Mouse (Mus musculus): ENCODE measurements around the gene Drap1.

Gene Drap1

DNA sequence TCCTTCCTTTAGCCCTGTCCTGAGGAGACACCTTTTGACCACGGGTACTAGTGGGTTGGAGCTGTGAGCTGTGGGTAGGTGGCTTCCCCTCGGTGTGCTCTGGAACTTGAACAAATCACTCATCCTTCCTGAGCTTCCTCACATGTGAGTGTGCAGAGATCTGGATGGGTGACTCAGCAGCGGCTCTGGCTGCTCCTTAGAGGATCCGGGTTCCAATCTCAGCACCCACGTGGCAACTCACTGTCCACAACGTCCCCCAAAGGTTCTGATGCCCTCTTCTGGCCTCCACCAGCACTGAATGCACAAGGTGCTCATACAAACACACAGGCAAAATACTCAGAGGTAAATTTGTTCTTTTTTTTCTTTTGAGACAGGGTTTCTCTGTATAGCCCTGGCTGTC lies 27.0 kb upstream of the Drap1 start:
- intact Hi-C loops (cut with DNase I) = no loop called here

DNA sequence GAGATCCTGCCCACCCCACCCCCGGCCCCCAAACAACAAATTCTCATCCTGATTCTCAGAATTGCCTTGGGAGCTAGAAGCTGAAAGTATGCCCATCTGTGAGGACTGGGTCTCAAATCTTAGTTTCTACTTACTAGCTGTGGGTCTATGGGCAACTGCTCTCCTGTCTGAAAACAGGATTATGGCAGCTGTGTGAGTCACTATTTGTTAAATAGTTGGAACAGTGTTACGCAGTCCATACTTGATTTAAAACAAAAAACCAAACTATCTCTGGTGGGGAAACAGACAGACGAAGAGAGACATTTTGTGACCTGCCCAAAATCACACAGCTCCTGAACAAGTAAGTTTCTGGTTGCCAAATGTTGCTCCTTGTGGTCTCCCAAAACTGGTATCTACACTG lies 24.9 kb upstream of the Drap1 start:
- intact Hi-C loops (cut with DNase I) = no loop called here

DNA sequence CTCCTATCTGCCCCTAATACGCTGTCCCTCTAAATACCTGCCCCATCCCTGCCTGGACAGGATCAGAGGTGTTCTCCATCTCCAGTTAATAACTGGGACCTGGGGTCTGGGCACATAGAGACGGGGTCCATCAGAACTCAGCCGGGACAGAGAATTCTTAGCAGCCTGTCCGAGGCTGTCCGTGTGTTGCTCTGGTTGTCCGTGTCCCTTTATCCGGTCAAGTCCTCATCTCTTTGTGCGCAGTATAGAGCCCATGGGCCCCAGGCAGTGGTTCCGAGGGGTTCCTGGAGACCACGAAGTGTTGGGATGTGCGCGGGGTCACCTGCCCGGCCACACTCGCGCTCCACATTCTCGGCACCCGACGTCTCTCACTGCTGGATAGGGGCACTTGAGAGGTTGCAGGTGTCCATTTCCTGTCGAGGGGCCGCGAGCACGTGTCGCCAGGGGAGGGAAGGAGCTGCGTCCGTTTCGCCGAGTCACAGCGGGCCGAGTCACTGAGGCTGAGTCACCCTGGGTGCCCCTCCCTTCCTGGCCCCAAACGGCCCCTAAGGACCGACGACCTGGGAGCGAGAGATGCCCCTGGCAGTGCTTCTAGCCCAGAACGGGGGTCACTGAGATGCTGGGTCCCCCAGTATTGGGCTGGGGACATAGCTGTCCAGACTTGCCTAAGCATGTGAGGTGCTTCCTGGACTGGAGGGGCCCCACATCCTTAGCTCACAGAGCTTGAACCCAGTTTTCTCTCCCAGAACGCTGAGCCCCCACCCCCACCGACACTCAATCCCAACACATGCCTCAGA lies 23.8 kb upstream of the Drap1 start:
- intact Hi-C loops (cut with DNase I) = no loop called here

DNA sequence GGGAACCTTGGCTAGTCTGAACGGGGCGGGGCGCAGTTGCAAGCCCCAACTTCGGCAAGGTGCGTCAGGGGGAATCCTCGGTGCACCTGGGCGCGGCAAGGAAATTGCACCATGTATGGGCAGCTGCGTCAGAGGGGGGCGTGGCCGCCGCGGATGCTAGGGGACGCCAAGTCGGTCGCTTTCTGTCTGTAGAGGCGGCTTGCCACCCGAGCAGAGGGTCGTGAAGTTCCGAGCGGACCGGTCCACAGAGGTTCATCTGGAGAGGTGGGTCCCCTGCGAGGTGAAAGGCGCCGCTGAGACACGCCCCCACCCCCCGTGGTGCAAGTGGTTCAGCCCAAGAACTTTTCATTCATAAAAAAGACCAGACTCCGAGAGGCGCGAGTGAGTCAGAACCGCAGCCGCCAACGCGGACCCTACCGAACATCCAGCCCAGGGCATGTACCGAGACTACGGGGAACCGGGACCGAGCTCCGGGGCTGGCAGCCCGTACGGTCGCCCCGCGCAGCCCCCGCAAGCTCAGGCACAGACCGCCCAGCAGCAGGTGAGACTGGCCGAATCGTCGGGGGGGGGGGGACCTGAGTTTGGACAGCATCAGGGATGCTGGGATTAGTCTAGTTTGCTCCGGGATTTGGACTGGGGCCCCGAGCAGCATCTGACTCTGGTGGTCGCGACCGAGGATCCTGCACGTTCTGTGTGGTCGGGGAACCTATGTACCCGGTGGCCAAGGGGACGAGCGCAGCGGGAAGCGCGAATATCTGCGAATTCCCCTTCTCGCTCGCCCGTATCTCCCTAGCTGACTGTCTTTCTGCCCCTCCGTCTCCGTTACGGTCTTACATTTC lies 23.0 kb upstream of the Drap1 start, which contains the start of gene Fosl1:
Gene Fosl1 (plus strand): TSS at position 33 of the 839 bp plus-strand sequence.
- intact Hi-C loops (cut with DNase I) = no loop called here

DNA sequence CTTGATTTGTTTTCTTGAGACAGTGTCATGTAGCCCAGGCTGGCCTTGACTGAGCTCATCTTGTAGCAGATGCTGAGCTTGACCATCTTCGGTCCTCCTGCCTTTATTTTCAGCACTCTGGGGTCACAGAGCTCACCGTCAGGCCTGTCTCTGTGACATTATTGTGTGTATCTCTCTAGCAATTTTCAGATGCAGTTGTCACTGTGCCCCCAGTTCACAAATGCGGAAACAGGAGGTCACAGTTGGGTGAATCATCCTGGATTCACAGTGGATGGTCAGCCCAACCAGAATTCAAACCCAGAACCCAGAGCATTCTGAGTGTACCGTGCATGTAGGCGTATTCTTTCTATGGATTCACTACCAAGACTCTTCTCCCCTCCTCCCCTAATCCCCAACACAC lies 21.0 kb upstream of the Drap1 start:
- intact Hi-C loops (cut with DNase I) = no loop called here

DNA sequence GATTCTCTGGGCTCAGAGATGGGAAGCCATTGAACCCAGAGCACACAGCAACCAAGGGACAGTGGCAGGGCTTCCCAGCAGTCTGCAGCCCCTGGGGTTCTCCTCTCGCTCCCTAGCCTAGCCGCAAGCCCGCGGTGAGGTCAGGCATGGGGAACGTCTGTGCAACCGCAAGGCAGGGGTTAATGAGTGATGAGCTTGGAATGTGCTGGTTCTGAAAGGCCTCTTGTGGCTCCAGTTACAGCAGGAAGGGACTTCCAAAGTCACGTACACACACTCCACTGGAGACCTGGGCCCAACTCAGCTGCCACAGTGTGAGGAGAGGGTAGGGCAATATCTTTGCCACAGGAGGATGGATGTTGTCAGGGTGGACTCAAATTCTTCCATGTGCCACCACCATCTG lies 20.2 kb upstream of the Drap1 start:
- intact Hi-C loops (cut with DNase I) = no loop called here

DNA sequence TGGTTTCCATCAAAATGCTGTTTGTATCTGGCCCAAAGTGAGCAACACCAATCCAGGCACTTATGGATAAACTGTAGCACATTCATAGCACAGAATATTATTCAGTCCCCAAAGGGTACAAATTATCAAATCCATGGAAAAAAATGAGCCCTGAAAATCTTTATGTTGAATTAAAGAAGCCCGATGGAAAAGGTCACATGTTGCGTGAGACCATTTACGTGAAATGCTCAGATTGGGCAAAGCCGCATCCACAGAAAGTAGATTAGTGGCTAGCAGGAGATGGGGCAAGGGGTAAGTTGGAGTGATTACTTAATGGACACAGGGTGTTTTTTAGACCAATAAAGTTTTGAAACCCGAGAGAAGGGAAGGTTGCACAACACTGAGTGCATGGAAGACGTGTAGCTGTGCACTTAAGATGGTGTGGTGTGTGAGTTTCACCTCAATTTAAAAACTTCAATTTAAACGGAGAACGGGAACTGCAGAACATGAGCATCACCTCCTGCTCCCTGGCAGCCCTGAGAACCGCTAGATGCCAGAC lies 19.7 kb upstream of the Drap1 start:
- intact Hi-C loops (cut with DNase I) = no loop called here

DNA sequence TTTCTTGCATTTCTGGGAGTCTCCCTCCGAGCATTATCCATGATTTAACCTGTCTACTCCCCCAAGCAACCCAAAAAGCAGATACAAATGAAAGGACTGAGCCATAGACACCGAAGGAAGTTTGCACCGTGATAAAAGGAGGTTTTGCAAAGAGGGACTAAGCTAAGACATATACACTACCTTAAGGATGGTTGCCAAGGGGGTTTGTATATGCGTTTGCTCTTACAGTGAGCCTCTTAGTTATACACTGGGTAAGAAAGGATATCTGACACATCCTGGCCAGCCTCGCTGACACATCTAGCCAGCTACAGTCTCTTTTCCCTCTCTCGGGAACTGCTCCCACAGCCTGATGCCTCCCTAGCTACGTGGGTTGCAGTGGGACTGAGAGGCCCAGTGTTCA lies 9.2 kb upstream of the Drap1 start:
- intact Hi-C loops (cut with DNase I) = loop anchor here (5.0 kb wide), 1 partner anchor 53 kb away; the partner anchor contains the start of gene Mus81

DNA sequence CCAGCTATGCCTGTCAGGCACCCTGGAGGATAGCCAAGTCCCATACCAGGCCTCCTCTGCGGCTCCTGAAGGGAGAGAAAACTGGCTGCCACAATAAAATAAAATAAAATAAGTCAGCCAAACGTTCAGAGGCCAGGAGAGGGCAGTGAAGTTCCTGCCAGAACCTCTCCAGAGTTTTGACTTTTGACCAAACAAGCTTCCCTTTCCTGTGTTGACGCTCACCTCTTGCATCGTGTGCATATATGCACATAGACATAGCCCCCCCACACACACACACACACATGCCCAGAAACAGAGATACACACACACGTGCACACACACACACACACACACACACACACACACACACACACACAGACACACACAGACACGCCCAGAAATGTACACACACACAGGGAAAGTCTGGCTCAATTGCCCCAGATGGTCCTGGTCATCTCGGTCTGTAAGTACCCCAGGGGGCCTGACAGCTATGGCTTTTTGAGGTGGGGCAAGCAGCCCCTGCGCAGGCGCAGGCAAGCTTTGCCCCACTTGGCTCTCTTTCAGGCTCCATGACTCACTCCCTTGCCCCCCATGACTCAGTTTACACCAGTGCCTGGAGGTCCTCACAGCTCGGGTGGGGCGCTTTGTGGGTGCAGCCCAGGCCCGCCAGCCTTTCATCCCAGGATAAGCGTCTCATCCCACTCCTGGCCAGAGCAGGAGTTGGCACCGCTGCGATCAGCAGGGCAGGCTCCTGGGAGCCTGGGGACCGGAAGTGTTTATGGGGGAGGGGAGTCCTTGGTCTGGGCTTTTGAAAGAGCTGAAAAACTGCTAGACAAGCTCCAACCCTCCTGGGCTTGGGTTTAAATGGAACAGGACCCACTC lies 8.4 kb upstream of the Drap1 start:
- intact Hi-C loops (cut with DNase I) = loop anchor here (5.0 kb wide), 1 partner anchor 54 kb away; the partner anchor contains the start of gene Mus81

DNA sequence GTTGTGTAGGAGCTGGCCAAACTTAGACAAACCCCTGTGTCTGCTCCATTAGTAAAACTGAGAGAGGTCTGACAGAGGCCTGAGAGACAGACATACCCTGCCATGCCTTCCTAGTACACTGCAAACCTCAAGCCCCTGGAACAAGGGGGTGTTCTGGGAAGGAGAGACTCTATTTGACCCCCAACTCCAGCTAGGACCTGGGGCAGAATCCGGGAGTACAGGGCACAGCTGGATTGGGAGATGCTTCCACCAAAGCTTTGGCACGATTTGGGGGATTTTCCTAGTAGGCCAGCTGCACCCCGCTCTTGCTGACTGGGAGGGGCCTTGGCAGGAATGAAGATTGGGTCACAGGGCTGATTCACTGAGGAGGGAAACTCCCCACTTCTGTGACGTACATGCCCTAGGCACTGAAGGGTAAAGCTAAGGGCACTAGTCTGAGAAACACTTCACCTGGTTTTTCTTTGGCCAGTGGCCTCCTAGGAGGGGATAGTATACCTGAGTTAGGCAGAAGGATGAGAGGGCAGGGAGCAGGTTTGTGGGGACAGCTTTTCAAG lies 7.2 kb upstream of the Drap1 start:
- intact Hi-C loops (cut with DNase I) = loop anchor here (5.0 kb wide), 1 partner anchor 55 kb away; the partner anchor contains the start of gene Mus81

DNA sequence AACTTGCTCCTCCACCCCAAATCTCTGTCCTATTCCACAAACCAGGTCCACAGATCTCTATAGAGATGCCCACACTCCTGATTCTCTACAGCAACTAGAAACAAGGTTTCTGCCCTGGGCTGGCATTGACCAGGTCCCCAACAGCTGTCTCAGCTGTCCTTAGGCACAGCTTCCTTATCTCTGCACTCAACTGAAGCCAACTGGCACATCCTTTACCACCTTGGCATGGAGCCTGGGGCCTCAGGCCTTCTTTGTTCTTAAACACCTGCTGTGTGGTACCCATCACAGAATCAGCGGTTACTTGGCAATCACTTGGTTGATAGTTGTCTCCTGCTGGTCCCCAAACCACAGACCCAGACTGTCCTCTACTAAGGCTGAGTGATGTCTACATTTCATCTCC lies 5.6 kb upstream of the Drap1 start:
- intact Hi-C loops (cut with DNase I) = loop anchor here (5.0 kb wide), 1 partner anchor 57 kb away; the partner anchor contains the start of gene Mus81

DNA sequence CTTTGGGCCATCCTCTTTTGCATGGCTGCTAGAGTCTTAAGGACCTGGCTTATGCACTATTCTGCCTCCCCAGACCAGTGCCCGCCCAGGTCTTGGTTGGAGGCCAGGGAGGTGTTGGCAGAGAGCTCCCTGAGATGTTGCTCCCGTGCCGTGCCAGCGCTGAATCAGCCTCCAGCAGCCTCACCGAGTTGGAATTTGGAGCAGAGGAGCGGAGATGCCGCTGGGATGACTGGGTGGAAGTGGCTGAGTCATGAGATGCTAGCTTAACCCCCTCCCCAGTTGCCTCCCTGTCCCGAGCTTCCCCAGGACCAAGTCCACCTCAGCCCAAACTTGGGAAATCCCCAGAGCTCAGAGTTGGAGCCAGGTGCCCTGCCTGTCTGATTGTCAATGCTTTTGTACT lies 5.0 kb upstream of the Drap1 start:
- intact Hi-C loops (cut with DNase I) = loop anchor here (5.0 kb wide), 2 partner anchors 43 to 57 kb away; partner anchors contain the start of genes Mus81 and Sart1

DNA sequence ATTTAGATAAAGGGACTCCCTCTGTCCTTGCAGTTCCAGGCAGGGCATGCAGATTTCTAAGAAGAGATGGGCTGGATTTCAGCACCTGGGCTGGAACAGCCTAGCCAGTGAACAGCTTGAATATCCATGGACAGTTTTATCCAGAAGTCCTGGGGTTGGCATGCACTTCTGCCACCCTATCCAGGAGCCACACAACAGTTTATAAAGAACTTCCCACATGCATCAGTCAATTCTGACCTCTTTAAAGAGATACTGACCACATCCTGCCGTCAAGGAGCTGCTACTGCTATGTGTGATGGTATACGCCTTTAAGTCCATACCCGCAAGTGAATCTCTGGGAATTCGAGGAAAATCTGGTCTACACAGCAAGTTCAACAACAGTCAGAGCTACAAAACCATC lies 4.4 kb upstream of the Drap1 start:
- intact Hi-C loops (cut with DNase I) = loop anchor here (5.0 kb wide), 1 partner anchor 42 kb away; the partner anchor contains the start of gene Sart1

DNA sequence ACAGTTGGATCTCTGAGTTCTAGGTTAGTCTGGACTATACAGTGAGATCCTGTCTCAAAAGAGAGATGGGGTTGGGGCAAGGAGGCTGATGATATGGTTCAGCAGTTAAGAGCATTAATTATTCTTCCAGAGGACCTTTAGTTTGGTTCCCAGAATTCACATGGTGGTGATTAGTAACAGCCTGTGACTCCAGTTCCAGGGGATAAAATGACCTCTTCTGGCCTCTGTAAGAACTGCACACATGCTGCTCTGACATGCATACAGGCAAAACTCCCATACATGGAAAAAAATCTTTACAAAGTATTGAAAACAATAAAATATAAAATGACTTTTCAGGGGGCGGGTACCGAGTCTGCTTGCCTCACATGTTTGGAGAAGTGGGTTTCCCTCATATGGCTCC lies 3.3 kb upstream of the Drap1 start:
- intact Hi-C loops (cut with DNase I) = loop anchor here (5.0 kb wide), 1 partner anchor 41 kb away; the partner anchor contains the start of gene Sart1

DNA sequence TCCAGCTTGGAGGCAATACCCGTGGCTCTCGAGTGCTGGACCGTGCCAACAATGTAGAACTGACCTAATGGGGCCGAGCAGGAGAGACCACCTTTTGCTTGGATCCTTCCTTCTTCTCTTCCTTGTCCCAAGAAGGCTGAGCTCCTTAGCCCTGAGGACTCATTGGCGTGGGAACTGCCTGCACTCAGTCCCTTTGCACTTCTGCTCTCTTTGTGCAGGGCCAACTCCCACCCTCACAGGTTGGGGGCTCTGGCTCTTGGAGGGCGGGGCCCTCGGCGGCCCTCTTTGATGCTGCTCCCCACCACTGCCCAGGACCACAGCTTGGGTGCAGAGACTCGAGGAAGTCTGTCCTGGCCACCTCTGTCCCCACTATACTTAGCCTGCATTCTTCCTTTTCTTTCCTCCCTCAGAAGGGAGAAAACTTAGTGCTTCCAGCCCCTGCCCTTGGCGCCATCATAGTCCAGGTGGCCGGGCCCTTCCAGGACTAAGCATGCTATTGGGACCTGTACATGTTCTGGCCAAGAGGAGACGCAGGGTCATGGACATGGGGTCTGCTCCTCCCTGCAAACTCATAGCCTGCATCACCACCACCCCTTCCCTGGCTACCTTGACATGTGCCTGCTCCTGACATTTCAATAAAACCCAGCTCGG lies 2.0 kb upstream of the Drap1 start:
- intact Hi-C loops (cut with DNase I) = loop anchor here (5.0 kb wide), 1 partner anchor 39 kb away; the partner anchor contains the start of gene Sart1

DNA sequence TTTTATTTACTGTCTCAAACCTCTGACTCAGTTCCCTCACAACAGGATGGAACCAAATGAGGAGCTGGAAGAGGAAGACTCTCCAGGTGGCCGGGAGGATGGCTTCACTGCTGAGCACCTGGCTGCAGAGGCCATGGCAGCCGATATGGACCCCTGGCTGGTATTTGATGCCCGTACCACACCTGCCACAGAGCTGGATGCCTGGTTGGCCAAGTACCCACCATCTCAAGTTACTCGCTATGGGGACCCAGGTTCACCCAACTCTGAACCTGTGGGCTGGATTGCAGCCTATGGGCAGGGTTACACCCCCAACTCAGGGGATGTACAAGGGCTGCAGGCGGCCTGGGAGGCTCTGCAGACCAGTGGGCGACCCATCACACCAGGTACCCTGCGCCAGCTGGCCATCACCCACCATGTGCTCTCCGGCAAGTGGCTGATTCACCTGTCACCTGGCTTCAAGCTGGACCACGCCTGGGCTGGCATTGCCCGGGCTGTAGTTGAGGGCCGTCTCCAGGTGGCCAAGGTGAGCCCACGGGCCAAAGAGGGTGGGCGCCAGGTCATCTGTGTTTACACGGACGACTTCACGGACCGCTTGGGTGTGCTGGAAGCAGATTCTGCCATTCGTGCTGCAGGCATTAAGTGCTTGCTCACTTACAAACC lies 1.3 kb upstream of the Drap1 start:
- intact Hi-C loops (cut with DNase I) = loop anchor here (5.0 kb wide), 1 partner anchor 39 kb away; the partner anchor contains the start of gene Sart1

DNA sequence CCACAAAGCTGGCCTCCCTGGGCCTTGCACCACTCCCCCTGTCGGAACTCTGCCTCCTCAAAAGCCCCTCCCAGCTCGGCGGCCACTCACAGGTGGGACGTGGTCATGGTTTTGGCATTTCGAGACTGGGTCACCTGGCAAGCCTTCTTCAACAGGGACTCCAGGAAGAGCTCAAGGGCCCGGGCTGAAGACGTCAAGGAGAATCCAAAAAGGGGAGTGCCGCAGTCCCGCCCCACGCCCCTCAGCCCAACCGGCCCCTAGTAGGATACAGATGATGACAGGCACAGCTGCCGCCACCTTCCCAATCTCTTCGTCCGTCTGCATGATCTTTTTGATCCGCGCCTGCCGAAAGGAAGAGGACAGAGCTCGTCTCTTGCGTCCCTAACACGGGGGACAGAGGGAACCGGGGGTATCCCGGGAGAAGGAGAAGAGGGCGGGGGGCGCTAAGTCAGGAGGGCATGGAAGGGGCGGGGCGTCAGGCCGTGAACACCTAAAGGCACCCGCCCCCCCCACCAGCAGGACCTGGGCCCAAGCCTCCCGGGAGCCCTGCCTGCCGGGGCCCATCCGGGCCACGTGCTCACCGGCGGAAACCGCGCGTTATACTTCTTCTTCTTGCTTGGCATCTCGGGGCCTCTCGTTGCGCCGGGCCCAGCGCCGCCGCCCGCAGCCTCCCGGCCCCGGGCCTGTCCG lies 542 bp downstream of the Drap1 start:
- intact Hi-C loops (cut with DNase I) = no loop called here

DNA sequence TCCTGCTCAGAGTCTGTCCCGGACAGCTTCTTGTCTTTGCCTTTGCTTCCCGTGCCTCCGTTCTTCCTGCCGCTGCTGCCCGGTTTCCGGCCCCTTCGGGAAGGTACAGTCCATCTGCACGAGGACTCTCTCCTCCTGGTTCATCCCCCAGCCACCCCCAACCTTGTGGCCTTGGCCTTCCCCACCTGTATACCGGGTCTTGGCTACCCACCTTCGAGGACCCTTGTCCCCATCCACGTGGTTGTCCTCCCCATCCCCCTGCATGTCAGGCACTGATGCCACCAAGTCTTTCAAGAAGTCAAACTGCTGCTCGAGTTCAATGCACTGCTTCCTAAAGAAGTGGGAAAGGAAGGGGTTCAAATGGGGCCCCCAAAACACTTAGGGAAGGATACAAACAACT lies 1.2 kb downstream of the Drap1 start:
- intact Hi-C loops (cut with DNase I) = no loop called here

All from adrenal gland (tissue).